Mouse (Mus musculus) cerebellum, adult 2 months (tissue): Measurements from ENCODE around the gene Acsbg1. TPM values are rescaled to one million over a fixed set of nuclear protein-coding genes. Genes with fewer than 3 reads are reported as not detected.

Source experiments
- DNase-seq, 2 experiments: peaks; one replicate each; pipeline ENCODE4 v3.0.0; 2021
- H3K27ac ChIP-seq: fragments of 200-500 bp; 2 replicates; pipeline ENCODE4 v1.5.1; 2012; ENCODE audit warnings: low read length, control low read depth, inconsistent platforms; ENCODE audit not compliant: insufficient read depth
- H3K27me3 ChIP-seq: fragments of 200-500 bp; 2 replicates; pipeline ENCODE4 v1.6.1; 2012; ENCODE audit warnings: inconsistent platforms, mild to moderate bottlenecking, low read length, moderate library complexity; ENCODE audit not compliant: control insufficient read depth, insufficient read depth
- H3K4me1 ChIP-seq: fragments of 200-500 bp; 2 replicates; pipeline ENCODE4 v1.6.1; 2011; ENCODE audit warnings: low read length; ENCODE audit not compliant: control insufficient read depth, insufficient read depth
- H3K4me3 ChIP-seq: fragments of 200-500 bp; replicated peaks from 2 replicates; pipeline ENCODE3; 2011; ENCODE audit warnings: mild to moderate bottlenecking, low read depth, low read length, control low read depth; ENCODE audit not compliant: insufficient read depth
- CTCF ChIP-seq: fragments of 200-500 bp; IDR thresholded peaks from 2 replicates; pipeline ENCODE4 v1.5.1; 2011; ENCODE audit warnings: low read depth, mild to moderate bottlenecking, control low read depth, low read length, moderate library complexity, borderline replicate concordance; ENCODE audit not compliant: insufficient read depth
- POLR2A ChIP-seq: fragments of 200-500 bp; IDR thresholded peaks from 2 replicates; pipeline ENCODE4 v1.6.1; 2011; ENCODE audit warnings: low read length, control low read depth, borderline replicate concordance; ENCODE audit not compliant: insufficient read depth
- WGBS: fragments of 180-500 bp; shearing (Covaris S2); methylation state at CpG from one replicate; pipeline ENCODE4 v1.1.7; 2018; 5-methylcytosine and 5-hydroxymethylcytosine counted together
- polyA plus RNA-seq: library from polyadenylated mRNA; depleted of rRNA; stranded (reverse); fragments of >200 nt; gene quantifications from 2 replicates; pipeline ENCODE4 v1.2.3, GENCODE M21; 2012; rRNA removed

Acsbg1 gene
- 270 and 289 TPM in 2 replicates for polyA plus RNA-seq

DNA sequence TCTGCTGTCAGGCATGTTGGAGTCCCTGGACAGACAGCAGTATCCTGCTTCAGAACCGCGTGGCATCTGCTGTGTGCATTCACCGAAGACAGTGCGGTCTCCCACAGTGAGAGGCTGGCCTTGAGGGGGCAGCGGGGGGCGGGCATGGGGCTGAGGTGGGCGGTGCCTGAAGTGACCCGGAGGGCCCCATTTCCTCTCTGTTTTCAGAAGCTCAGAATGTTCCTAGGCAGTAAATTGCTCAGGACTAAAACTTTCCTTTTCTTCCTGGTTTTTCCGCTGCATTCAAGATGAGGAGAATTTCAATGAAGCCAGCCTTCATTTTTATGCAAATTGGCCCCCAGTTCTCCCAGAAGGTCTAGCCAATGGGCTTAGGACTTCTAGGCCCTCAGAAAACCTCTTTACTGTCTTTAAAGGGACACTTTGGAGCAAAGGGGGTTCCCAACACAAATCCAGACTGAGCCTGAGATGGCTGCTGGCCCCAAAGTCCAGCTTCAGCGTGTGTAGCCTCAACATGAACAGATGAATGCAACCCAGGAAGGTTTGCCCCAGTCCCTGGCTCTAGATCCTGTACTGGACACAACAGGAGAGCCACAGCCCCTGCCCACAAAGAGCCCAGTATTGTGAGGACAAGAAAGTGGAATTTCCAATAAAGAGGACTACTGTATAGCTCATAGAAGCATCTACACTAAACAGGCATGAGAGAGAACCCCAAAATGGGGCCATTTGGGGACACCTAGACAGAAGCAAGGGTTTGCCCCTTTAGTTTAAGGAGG is at the start of gene Acsbg1:
Acsbg1 (minus strand) TSS at position 266 of the 773 bp plus-strand sequence.
- peak; percentile 24 to 35 for DNase-seq
- no peak for TF ChIP-seq POLR2A
- no peak for TF ChIP-seq CTCF
- H3K27me3 ChIP-seq, result no peaks in the 10 kb centered on the region
- peak within 1 kb of the TSS; percentile 38 for H3K4me3 ChIP-seq
- WGBS, result 19% methylated on average over 10 of the region's 10 CpGs
- H3K27ac ChIP-seq, result no peak within 1 kb of the TSS
- H3K4me1 ChIP-seq, result no peaks in the 10 kb centered on the region

DNA sequence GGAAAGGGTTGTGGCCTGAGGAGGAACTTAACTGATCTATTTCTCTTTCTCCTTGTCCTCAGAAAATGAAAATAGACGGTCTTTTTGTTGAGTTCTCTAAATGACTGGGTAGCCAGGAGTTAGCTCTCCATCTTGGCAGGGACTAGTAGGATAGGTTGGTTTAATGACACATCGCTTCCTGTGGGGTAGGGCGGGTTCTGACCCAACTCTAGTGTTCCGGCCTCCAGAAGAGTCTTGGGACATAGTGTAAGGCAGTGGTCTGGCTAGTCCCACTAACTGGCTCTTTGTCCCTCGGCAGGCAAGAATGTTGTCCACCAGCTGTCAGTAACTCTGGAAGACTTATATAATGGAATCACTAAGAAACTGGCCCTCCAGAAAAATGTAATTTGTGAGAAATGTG is 46.4 kb upstream of the Acsbg1 start:
- no peak overlapping the region for H3K4me3 ChIP-seq
- H3K27ac ChIP-seq, result no peak overlapping the region
- 83% methylated on average over 5 of the region's 5 CpGs for WGBS
- TF ChIP-seq CTCF (no peak), POLR2A (no peak)
- H3K4me1 ChIP-seq, result peaks cover 8% of the 10 kb centered on the region
- DNase-seq, result no peak
- H3K27me3 ChIP-seq, result no peaks in the 10 kb centered on the region

DNA sequence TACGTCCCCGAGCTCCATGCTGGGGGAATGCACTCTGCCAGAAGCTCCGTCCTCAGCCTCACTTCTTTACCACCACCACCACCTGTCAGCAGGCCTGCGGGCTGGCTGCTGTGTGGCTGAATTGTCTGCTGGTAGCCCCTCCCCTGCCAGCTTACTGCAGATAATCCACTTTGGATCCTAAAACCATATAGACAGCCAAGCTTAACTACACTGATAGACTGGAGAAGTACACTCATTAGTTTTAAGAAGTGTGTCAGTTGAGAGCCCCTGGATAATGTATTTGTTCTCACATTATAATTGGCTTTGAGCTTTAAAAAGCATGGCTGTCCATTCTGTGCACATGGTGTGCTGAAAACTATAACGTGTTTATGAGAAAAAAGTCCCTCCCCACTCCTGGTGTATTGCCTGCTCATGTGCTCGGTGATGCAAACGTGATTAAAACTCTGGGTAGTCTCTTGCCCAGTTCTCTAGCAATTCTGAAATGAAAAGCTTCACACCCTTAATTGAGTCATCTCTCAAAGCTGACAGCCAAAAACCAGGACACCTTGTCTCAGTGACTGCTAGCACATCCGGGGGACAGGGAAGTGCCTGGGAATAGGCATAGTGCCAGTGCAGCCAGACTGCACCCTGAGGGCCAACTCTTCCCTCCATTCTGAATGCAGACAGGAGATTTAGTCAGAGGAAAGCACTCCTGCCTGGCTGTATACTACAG is 45.8 kb upstream of the Acsbg1 start:
- H3K27me3 ChIP-seq, result no peaks in the 10 kb centered on the region
- H3K4me1 ChIP-seq, result peaks cover 8% of the 10 kb centered on the region
- 29% methylated on average over 8 of the region's 8 CpGs for WGBS
- H3K4me3 ChIP-seq, result no peak overlapping the region
- peak; percentile 24 to 44 for DNase-seq
- TF ChIP-seq POLR2A (no peak), CTCF (no peak)
- H3K27ac ChIP-seq, result no peak overlapping the region

DNA sequence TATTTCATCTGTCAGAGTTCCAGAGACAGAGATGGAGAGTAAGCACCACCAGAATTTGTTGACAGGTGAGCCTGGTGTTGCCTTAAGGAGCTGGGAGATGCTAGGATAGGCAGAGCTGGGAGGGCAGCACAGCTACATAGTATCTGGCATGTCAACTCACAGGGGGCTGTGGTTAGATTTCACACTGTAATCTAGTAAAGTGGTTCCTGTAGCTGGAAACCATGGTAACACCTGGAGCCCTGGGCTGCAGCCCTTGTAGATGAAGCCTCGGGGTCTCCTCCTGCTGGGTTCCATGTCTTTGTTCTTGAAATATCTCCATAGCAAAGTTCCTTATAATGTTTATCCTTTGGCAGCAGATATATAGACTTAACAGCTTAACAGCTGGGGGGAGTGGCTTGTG is 43.9 kb upstream of the Acsbg1 start:
- Histone ChIP-seq H3K27ac (no peak overlapping the region), H3K27me3 (no peaks in the 10 kb centered on the region), H3K4me3 (no peak overlapping the region), H3K4me1 (peaks cover 8% of the 10 kb centered on the region)
- WGBS, result 69% methylated on average over 1 of the region's 1 CpGs
- no peak for DNase-seq
- TF ChIP-seq POLR2A (no peak), CTCF (no peak)

DNA sequence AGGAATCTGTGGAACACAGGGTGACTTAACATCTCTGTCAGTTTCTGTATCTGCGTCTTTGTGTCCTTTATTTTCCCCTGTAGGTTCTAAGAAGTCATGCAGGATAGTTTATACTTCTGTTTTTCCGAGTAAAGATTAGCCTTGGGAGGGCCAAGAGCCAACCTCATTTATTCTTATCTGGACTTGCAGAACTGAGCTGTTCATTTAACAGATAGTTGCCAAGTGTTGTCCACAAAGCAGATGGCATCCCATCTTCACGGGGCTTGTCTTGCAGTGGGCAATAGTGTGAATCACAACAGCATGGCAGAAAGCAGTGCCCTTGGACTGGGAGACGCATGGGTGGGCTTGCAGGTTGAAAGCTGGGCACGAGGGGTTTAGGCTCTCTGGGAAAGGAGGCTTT is 42.7 kb upstream of the Acsbg1 start:
- Histone ChIP-seq H3K4me1 (peaks cover 8% of the 10 kb centered on the region), H3K27ac (no peak overlapping the region), H3K4me3 (no peak overlapping the region), H3K27me3 (no peaks in the 10 kb centered on the region)
- no peak for DNase-seq
- WGBS, result 32% methylated on average over 5 of the region's 5 CpGs
- TF ChIP-seq POLR2A (no peak), CTCF (no peak)

DNA sequence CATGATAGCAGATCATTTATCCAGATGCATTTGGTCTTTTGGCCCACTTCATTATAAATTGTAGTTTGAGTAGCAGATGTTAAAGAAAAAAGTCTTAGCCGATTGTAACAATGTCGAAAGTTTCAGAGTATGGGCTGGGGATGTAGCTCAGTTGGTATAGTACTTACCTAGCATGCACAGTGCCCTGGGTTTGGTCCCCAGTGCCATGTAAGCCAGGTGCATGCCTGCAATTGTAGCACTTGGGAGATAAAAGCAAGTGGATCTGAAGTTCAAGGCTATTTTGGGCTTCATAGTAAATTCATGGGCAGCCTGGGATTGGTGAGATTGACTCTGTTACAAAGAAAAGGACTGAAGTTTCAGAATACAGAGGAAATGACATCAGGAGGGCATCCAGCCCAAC is 40.9 kb upstream of the Acsbg1 start:
- WGBS, result 80% methylated on average over 2 of the region's 2 CpGs
- Histone ChIP-seq H3K27me3 (no peaks in the 10 kb centered on the region), H3K27ac (no peak overlapping the region), H3K4me1 (peaks cover 11% of the 10 kb centered on the region), H3K4me3 (no peak overlapping the region)
- TF ChIP-seq CTCF (no peak), POLR2A (no peak)
- no peak for DNase-seq

- no peak for DNase-seq
- Histone ChIP-seq H3K27ac (no peak overlapping the region), H3K4me3 (peak overlapping the region; percentile 8), H3K27me3 (no peaks in the 10 kb centered on the region), H3K4me1 (peaks cover 11% of the 10 kb centered on the region)
- TF ChIP-seq CTCF (no peak), POLR2A (no peak)
- 80% methylated on average over 7 of the region's 7 CpGs for WGBS
Measured at GRCm38 (mm10) chr9:54700746-54701145, 39.1 kb upstream of the Acsbg1 start.

DNA sequence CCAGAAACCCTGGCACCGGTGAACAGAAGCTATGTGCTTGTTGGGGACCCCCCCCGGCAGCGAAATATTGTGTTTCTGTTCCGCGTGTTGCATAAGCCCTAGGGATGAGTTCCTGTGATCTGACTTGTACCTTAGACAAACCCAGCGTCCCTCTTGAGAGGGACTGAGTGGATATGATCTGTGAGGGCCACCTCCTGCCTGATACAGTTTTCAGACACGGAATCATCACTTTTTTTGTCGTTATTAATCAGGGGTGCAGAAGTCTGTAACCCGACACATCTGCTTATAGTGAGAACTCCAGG is 38.5 kb upstream of the Acsbg1 start:
- H3K4me3 ChIP-seq, result peak overlapping the region; percentile 63
- WGBS, result 9% methylated on average over 9 of the region's 9 CpGs
- peaks cover 11% of the 10 kb centered on the region for H3K4me1 ChIP-seq
- H3K27me3 ChIP-seq, result no peaks in the 10 kb centered on the region
- peak overlapping the region; percentile 57; the same call in 1 of the 2 replicates for H3K27ac ChIP-seq
- no peak for TF ChIP-seq CTCF
- no peak for TF ChIP-seq POLR2A
- DNase-seq, result peak in 1 of 2 experiments; percentile 54
